Mouse (Mus musculus): Measurements from ENCODE around the gene Cpeb3. TPM values are rescaled to one million over a fixed set of nuclear protein-coding genes. Genes with fewer than 3 reads are reported as not detected.

Gene Cpeb3
- total RNA-seq, 1 experiment: 1.8 TPM

- Histone ChIP-seq H3K36me3 (ENCODE audit: control insufficient read depth, insufficient read depth, low read length, poor library complexity, severe bottlenecking) (no peaks in the 10 kb centered on the region), H3K4me1 (ENCODE audit: control insufficient read depth in 2 of 2, insufficient read depth in 2 of 2, low read length in 2 of 2, poor library complexity in 1 of 2) (no peaks in the 10 kb centered on the region), H3K27ac (ENCODE audit: insufficient read depth, low read depth, low read length, poor library complexity, severe bottlenecking) (no peak overlapping the region), H3K4me3 (ENCODE audit: insufficient read depth in 1 of 2, low read depth in 1 of 2, low read length in 2 of 2, poor library complexity in 1 of 2, severe bottlenecking in 1 of 2) (no peak overlapping the region), H3K9ac (ENCODE audit: insufficient read depth, low read depth, low read length, poor library complexity, severe bottlenecking) (no peak overlapping the region), H3K9me3 (ENCODE audit: control insufficient read depth, insufficient read depth, low read depth, low read length) (no peaks in the 10 kb centered on the region)
- in situ Hi-C loops (cut with MboI; ENCODE audit: low sequenced_read_pairs in 2 of 2, unreplicated experiment in 2 of 2): no loop called here
- no peak for DNase-seq (ENCODE audit: low read depth, low spot score)
- no peak for TF ChIP-seq HCFC1 (IDR thresholded peaks at IDR 0.05; ENCODE audit: borderline replicate concordance, insufficient read depth, low read length)
- no peak for TF ChIP-seq CHD2 (IDR thresholded peaks at IDR 0.05; ENCODE audit: low read depth, low read length)
- no peak for TF ChIP-seq MAFK (IDR thresholded peaks at IDR 0.05; ENCODE audit: insufficient read depth, low read depth, low read length)
- TF ChIP-seq ZNF384 (IDR thresholded peaks at IDR 0.05; ENCODE audit: low read depth, low read length): no peak
- TF ChIP-seq ZC3H11A (IDR thresholded peaks at IDR 0.05; ENCODE audit: borderline replicate concordance, low read depth, low read length): no peak
Observed at GRCm38 (mm10) chr19:37090146-37091061, 118.0 kb downstream of the Cpeb3 start.

GRCm38 (mm10) chr19:37088043-37088748 is 120.2 kb downstream of the Cpeb3 start:
- in situ Hi-C loops (cut with MboI; ENCODE audit: low sequenced_read_pairs in 2 of 2, unreplicated experiment in 2 of 2): no loop called here
- DNase-seq (ENCODE audit: low read depth, low spot score): no peak
- Histone ChIP-seq H3K27ac (ENCODE audit: insufficient read depth, low read depth, low read length, poor library complexity, severe bottlenecking) (no peak overlapping the region), H3K4me3 (ENCODE audit: insufficient read depth in 1 of 2, low read depth in 1 of 2, low read length in 2 of 2, poor library complexity in 1 of 2, severe bottlenecking in 1 of 2) (no peak overlapping the region), H3K4me1 (ENCODE audit: control insufficient read depth in 2 of 2, insufficient read depth in 2 of 2, low read length in 2 of 2, poor library complexity in 1 of 2) (no peaks in the 10 kb centered on the region), H3K9me3 (ENCODE audit: control insufficient read depth, insufficient read depth, low read depth, low read length) (no peaks in the 10 kb centered on the region), H3K36me3 (ENCODE audit: control insufficient read depth, insufficient read depth, low read length, poor library complexity, severe bottlenecking) (no peaks in the 10 kb centered on the region), H3K9ac (ENCODE audit: insufficient read depth, low read depth, low read length, poor library complexity, severe bottlenecking) (no peak overlapping the region)
- TF ChIP-seq ZNF384 (IDR thresholded peaks at IDR 0.05; ENCODE audit: low read depth, low read length): no peak

GRCm38 (mm10) chr19:37084546-37084945 is 123.9 kb downstream of the Cpeb3 start:
- DNase-seq (ENCODE audit: low read depth, low spot score): no peak
- no peak overlapping the region for H3K9ac ChIP-seq (ENCODE audit: insufficient read depth, low read depth, low read length, poor library complexity, severe bottlenecking)
- H3K4me1 ChIP-seq (ENCODE audit: control insufficient read depth in 2 of 2, insufficient read depth in 2 of 2, low read length in 2 of 2, poor library complexity in 1 of 2): no peaks in the 10 kb centered on the region
- no peak overlapping the region for H3K4me3 ChIP-seq (ENCODE audit: insufficient read depth in 1 of 2, low read depth in 1 of 2, low read length in 2 of 2, poor library complexity in 1 of 2, severe bottlenecking in 1 of 2)
- H3K27ac ChIP-seq (ENCODE audit: insufficient read depth, low read depth, low read length, poor library complexity, severe bottlenecking): no peak overlapping the region
- in situ Hi-C loops (cut with MboI; ENCODE audit: low sequenced_read_pairs in 2 of 2, unreplicated experiment in 2 of 2): no loop called here
- TF ChIP-seq HCFC1 (IDR thresholded peaks at IDR 0.05; ENCODE audit: borderline replicate concordance, insufficient read depth, low read length) (no peak), ZC3H11A (IDR thresholded peaks at IDR 0.05; ENCODE audit: borderline replicate concordance, low read depth, low read length) (no peak), CHD2 (IDR thresholded peaks at IDR 0.05; ENCODE audit: low read depth, low read length) (no peak), ZNF384 (IDR thresholded peaks at IDR 0.05; ENCODE audit: low read depth, low read length) (no peak), MAFK (IDR thresholded peaks at IDR 0.05; ENCODE audit: insufficient read depth, low read depth, low read length) (no peak)
- no peaks in the 10 kb centered on the region for H3K36me3 ChIP-seq (ENCODE audit: control insufficient read depth, insufficient read depth, low read length, poor library complexity, severe bottlenecking)
- H3K9me3 ChIP-seq (ENCODE audit: control insufficient read depth, insufficient read depth, low read depth, low read length): no peaks in the 10 kb centered on the region

- H3K4me3 ChIP-seq (ENCODE audit: insufficient read depth in 1 of 2, low read depth in 1 of 2, low read length in 2 of 2, poor library complexity in 1 of 2, severe bottlenecking in 1 of 2): no peak overlapping the region
- no peak overlapping the region for H3K9ac ChIP-seq (ENCODE audit: insufficient read depth, low read depth, low read length, poor library complexity, severe bottlenecking)
- in situ Hi-C loops (cut with MboI; ENCODE audit: low sequenced_read_pairs in 2 of 2, unreplicated experiment in 2 of 2): no loop called here
- TF ChIP-seq ZNF384 (IDR thresholded peaks at IDR 0.05; ENCODE audit: low read depth, low read length) (no peak), HCFC1 (IDR thresholded peaks at IDR 0.05; ENCODE audit: borderline replicate concordance, insufficient read depth, low read length) (no peak), CHD2 (IDR thresholded peaks at IDR 0.05; ENCODE audit: low read depth, low read length) (no peak), ZC3H11A (IDR thresholded peaks at IDR 0.05; ENCODE audit: borderline replicate concordance, low read depth, low read length) (no peak), MAFK (IDR thresholded peaks at IDR 0.05; ENCODE audit: insufficient read depth, low read depth, low read length) (no peak)
- no peak overlapping the region for H3K27ac ChIP-seq (ENCODE audit: insufficient read depth, low read depth, low read length, poor library complexity, severe bottlenecking)
- no peaks in the 10 kb centered on the region for H3K36me3 ChIP-seq (ENCODE audit: control insufficient read depth, insufficient read depth, low read length, poor library complexity, severe bottlenecking)
- H3K9me3 ChIP-seq (ENCODE audit: control insufficient read depth, insufficient read depth, low read depth, low read length): no peaks in the 10 kb centered on the region
- DNase-seq (ENCODE audit: low read depth, low spot score): no peak
- H3K4me1 ChIP-seq (ENCODE audit: control insufficient read depth in 2 of 2, insufficient read depth in 2 of 2, low read length in 2 of 2, poor library complexity in 1 of 2): no peaks in the 10 kb centered on the region
Observed at GRCm38 (mm10) chr19:37081467-37081866, 126.9 kb downstream of the Cpeb3 start.

Data from ES-E14 (cell line).